Mouse (Mus musculus): Measurements from ENCODE around the gene Gm9970. TPM values are rescaled to one million over a fixed set of nuclear protein-coding genes. Genes with fewer than 3 reads are reported as not detected.
A peak's percentile ranks its signal among the peaks of the same experiment; 100 is the strongest.

The Gm9970 gene
- total RNA-seq, 2 experiments from 2014 or later, result not detected

DNA sequence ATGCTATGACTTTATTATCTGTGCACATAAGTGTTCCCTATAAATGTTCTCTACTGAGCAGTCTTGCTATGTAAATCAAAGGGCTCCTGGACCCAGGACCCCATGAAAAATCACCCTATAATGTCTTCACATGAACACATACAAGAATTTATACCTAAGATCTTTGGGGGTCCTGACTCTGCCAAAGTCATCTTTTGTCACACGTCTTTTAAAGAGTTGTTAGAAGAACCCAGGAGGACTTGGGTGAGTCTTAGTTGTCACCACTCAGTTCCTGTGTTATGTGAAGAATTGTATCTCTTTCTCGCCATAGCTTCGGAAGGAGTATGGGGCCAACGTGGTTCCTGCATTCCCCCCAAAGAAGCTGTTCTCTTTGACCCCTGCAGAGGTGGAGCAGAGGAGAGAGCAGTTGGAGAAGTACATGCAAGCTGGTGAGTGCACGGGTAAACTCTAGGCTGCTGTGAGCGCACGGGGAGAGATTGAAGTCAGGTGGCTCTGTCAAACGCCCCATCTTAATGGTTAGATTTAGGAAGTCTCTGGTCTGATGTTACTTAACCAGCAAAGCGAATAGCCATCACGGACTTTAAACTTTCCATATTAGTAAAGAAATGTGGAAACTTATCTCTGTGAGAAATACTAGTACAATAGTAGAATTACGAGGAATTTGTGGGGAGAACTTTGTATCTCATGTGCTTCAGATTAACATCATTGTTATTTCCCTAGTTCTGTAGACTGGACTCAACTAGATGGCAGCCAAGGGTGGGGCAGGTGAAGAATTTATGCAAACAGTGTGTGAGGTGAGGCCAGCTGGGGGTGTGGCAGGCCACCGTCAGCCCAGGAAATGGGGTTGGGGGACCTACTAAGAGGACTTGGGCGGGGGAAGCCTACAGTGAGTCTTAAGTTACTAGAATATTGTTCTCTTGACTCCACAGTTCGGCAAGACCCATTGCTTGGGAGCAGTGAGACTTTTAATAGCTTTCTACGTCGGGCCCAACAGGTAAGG, 46.2 kb downstream of the Gm9970 start:
- no peak for DNase-seq

DNA sequence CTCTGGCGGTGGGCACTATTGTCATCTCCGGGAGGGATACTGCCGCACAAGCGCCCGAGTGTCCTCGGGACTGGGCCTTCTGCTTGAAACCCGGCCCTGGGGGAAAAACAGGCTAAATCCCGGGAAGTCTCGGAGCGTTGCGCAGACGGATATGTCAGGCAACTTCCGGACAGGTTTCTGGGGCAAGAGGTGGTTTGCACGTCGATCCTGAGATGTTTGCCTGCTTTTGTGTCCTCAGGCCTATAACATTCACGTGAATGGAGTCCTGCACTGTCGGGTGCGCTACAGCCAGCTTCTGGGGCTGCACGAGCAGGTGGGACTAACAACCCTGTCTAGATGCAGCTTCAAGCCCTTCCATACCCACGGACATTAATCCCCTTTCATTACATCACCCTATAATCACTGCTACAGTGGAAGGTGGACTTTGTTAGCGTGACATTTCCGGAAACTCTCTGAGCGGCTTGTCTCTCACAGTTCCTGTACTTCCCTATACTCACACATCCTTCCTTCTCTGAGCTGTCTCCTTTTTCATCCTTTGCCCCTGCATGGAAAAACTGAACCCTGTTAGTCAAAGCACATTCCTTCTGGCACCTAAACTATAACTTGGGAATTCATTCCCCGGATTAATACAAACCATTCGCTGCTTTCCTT, 47.3 kb downstream of the Gm9970 start:
- DNase-seq, result no peak

DNA sequence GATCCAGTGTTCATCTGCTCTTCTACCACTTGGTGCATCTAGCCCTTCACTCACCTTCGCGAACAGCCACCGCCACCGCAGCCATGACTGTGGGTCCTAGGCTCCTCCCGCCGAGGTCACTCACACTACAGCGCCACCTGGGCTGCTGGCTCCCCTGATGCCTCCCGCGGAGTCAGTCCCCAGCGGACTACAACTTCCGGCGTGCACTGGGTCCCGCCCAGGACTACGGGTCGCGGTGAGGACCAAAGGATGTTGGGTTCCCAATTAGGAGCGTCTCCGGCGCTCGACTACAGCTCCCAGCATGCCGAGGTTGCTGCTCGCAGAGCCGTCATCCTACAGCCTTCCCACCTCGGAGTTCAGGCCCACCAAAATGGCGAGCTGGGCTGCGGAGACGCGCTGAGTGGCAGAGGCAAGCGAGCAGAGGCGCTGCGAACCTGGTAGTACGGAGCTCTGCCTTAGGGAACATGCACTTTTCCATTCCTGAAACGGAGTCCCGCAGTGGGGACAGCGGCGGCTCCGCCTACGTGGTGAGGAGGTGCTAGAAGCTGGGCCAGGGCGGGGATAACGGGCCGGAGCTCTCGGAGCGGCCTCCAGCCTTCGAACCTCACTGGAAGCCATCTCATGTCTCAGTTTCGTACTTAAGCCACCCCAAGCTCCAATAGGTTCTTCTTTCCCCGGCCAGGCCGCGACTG, 47.9 kb downstream of the Gm9970 start, which contains the start of the genes Snx17 and Eif2b4:
TSS of gene Snx17 (plus strand) at position 289 of the 692 bp plus-strand sequence.
TSS of gene Eif2b4 (minus strand) at position 492 of the 692 bp plus-strand sequence.
- DNase-seq, result peak; percentile 100

DNA sequence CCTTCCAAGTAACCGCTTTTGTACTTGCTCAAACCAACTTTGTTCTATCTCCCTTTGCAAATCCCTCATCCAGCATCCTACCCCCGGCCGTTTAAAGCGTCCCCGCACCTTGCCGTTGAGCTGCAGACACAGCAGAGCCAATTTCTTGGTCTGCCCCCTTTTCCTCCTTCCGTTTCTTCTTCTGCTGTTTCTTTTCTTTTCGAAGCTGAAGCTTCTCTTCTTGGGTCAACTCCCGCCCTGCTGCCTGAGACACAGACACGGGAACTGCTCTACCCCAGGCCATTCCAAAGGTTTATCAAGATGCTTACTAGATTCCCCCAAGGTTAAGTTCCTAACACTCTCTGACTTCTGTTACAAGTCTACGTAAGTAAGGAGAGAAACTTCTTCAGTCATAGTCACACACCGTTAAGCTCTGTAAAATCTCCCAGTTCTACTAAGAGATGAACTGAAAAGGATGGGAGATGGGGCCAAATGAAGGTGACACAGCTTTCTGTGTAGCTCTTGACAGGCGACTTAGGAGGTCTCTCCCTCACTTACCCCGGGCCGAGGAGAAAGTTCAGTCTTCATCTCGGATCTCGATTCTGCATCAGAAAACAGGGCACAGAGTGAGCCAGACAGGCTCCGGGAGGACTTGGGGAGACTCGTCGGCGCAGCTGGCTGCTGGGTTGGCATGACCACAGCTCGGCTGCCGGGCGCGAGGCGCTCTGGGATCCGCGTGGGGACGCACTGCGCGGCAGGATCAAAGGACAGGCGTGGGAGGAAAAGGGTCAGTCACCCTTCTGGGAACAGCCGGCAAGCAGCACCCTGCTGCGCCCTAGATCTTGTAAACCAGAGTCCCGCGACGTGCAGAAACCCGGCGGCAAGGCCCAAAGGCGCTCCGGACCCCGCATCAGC, 48.7 kb downstream of the Gm9970 start:
- no peak for DNase-seq

Other genes with a start within 250 kb of the Gm9970 start
- 10 to 100 TPM; 73.7 to 77.5 TPM for gene Atraid, start 192.9 kb downstream of the Gm9970 start, total RNA-seq (2021)
- gene Slc5a6, start 192.3 kb downstream of the Gm9970 start, total RNA-seq (2021), result 10 to 100 TPM; 13.7 to 14.2 TPM
- gene Cad, start 186.5 kb downstream of the Gm9970 start, total RNA-seq (2021), result 10 to 100 TPM; 22.3 to 25.5 TPM
- not detected for gene Dnajc5g, start 134.9 kb downstream of the Gm9970 start, total RNA-seq (2021)
- 10 to 100 TPM; 73.6 to 76.8 TPM for gene Slc30a3, start 133.0 kb downstream of the Gm9970 start, total RNA-seq (2021)
- gene Trim54, start 124.5 kb downstream of the Gm9970 start, total RNA-seq (2021), result not detected
- gene Ucn, start 102.4 kb downstream of the Gm9970 start, total RNA-seq (2021), result not detected
- gene Mpv17, start 87.0 kb downstream of the Gm9970 start, total RNA-seq (2021), result 10 to 100 TPM; 61.2 to 62.2 TPM
- 1 to 10 TPM; 3.2 to 3.4 TPM for gene Gm29609, start 61.3 kb downstream of the Gm9970 start, total RNA-seq (2021)
- 10 to 100 TPM; 58.5 to 66.8 TPM for gene Gtf3c2, start 61.1 kb downstream of the Gm9970 start, total RNA-seq (2021)
- 10 to 100 TPM; 77.0 to 83.7 TPM for gene Snx17, start 48.0 kb downstream of the Gm9970 start, total RNA-seq (2021)
- gene Eif2b4, start 47.8 kb downstream of the Gm9970 start, total RNA-seq (2021), result 10 to 100 TPM; 38.7 to 46.9 TPM
- gene Zfp513, start 38.9 kb downstream of the Gm9970 start, total RNA-seq (2021), result 10 to 100 TPM; 29.2 to 30.4 TPM
- 10 to 100 TPM; 74.4 to 75.3 TPM for gene Ppm1g, start 20.5 kb downstream of the Gm9970 start, total RNA-seq (2021)
- 10 to 100 TPM; 81.6 to 84.8 TPM for gene Nrbp1, start 368 bp downstream of the Gm9970 start, total RNA-seq (2021)
- gene Krtcap3, start 10.5 kb upstream of the Gm9970 start, total RNA-seq (2021), result 1 to 10 TPM; 3.0 to 3.7 TPM
- gene Ift172, start 49.9 kb upstream of the Gm9970 start, total RNA-seq (2021), result 10 to 100 TPM; 69.1 to 93.8 TPM
- gene Fndc4, start 54.8 kb upstream of the Gm9970 start, total RNA-seq (2021), result 100 to 1,000 TPM; 144 to 187 TPM
- under 1 TPM in 1 of 2 experiments, not detected in 1; 0.10 TPM for gene Gckr, start 56.2 kb upstream of the Gm9970 start, total RNA-seq (2021)
- gene Zfp512, start 211.2 kb upstream of the Gm9970 start, total RNA-seq (2021), result 10 to 100 TPM; 46.2 to 47.9 TPM
- gene 4930548H24Rik, start 244.5 kb upstream of the Gm9970 start, total RNA-seq (2021), result under 1 TPM in 1 of 2 experiments, not detected in 1; 0.20 TPM